Mouse (Mus musculus) testis, adult 2 months (tissue): Measurements from ENCODE around the gene Gm11733.

Experiments
- CTCF ChIP-seq: fragments of 200-500 bp; IDR thresholded peaks from 2 replicates; pipeline ENCODE4 v1.5.1; 2012; ENCODE audit warnings: low read depth, mild to moderate bottlenecking, inconsistent platforms, low read length, moderate library complexity; ENCODE audit not compliant: control insufficient read depth, insufficient read depth, insufficient replicate concordance
- POLR2A ChIP-seq: fragments of 200-500 bp; IDR thresholded peaks from 2 replicates; pipeline ENCODE4 v1.6.1; 2012; ENCODE audit warnings: low read depth, mild to moderate bottlenecking, inconsistent platforms, low read length, moderate library complexity; ENCODE audit not compliant: control insufficient read depth

DNA sequence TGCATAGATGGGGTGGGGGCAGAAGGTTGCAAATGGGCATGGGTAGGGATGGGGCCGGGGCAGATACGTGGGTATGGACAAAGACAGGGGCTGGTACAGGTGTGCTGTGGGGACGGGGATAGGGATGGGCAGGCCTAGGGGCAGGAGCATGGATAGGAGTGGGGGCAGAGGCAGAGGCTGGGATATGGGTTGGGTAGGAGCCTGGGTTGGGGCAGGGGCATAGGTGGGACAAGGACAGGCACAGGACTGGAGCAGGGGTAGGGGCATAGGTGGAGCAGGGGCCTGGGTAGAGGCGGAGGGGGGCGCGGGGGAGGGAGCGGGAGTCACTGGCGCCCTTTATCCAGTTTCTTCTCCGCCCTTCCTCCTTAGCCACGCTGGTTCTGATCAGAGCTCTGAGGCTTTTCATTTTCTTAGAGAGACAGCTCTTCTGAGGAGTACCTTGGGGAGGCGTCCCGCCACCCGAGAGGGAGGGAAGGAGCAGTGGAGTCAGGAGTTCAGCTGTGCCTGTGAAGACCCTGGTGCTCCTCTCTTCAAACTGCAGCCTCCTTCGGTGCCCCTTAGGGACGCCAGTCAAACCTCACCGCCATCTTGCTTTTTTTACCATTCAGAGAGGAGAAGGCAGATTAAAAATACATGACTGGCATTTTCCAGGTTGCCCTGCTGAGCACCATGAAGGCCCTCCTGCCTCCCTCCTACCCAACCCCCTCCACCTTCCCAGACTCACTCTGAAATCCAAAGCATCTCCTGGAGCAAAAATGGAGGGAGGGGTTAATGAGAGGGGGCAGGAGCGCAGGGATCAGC is 7.4 kb downstream of the Gm11733 start:
- TF ChIP-seq CTCF = no peak
- TF ChIP-seq POLR2A = no peak
